Mouse (Mus musculus) erythroblast, embryonic 14.5 days (primary cell): Measurements from ENCODE around the gene Steap2.

ENCODE experiments used
- GATA1 ChIP-seq: IDR thresholded peaks from 2 replicates; pipeline ENCODE4 v1.6.1; 2012; ENCODE audit warnings: low read length, inconsistent platforms, mixed read lengths
- TAL1 ChIP-seq: IDR thresholded peaks from 3 replicates; pipeline ENCODE4 v1.6.1; 2012; ENCODE audit warnings: low read length, inconsistent platforms, mixed read lengths

DNA sequence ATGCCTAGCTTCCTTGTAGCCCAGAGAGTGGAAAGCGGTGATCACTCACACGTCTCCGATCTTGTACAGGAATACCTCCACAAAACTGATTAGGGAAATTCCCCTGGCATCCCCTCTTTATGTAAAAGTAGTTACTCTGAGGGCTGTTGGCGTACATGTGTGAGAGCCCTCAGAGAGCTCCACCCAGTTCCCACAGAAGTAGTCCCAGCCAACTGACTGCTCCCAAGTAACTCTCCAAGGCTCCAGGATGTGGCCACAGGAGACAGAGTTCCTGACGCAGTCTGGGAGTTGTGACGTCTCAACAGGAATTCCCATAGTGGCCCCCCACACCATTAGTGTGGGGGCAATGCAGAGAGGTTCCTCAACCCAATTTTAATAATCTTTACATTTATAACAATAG lies 31.3 kb downstream of the Steap2 start:
- no peak for TF ChIP-seq TAL1
- TF ChIP-seq GATA1 = no peak
